ENCODE assay signal across 24 mouse cellular contexts in genomic region chr11:19433680-19434619, GRCm38 (mm10).
DNase-seq lines count a peak whose midpoint lies in the region; ATAC-seq lines count a peak whose summit lies in the region.
"Had no signal": no experiment of that assay in that cellular context is flagged by ENCODE, and none has a peak within 500 bp of the region (broad histone marks: within the 10 kb centered on the region; RNA-seq: fewer than 3 reads in every experiment).

No protein-coding gene starts in this region.

- H3K36me3 ChIP-seq in embryonic facial prominence, embryonic 11.5 days (replicated peaks; ENCODE audit: control insufficient read depth, insufficient read depth, low read depth, low read length), result no peaks in the 10 kb centered on the region
- no peaks in the 10 kb centered on the region for H3K36me3 ChIP-seq in embryonic facial prominence, embryonic 15.5 days
- H3K36me3 ChIP-seq: forebrain, embryonic 10.5 days; heart, embryonic 15.5 days; hindbrain, embryonic 10.5 days; intestine, embryonic 15.5 days had no signal

- DNase-seq in heart, adult 11 months, result peak; percentile 55
- DNase-seq in heart, postnatal 14 days, result no peak
- DNase-seq in brain, adult 2 months (ENCODE audit: low read depth, low spot score), result peak; percentile 9
- peak; percentile 91 for DNase-seq in embryonic facial prominence, embryonic 11.5 days (ENCODE audit: low spot score)
- no peak for DNase-seq in cerebellum, postnatal 14 days
- DNase-seq in thymus, postnatal 36 days, result no peak
- DNase-seq in left cerebral cortex, postnatal 25 days (ENCODE audit: low spot score in 2 of 2), result no peak
- DNase-seq: adrenal gland, postnatal 14 days; cerebellum, adult 18-20 months; cerebellum, postnatal 10 days; gastrocnemius, postnatal 10 days; heart, adult 2 months had no signal

- intact Hi-C loops in heart, postnatal 14 days (cut with DNase I), result no loop called here
- intact Hi-C loops in left cerebral cortex, postnatal 25 days (cut with DNase I), result no loop called here

- H3K4me1 ChIP-seq in embryonic facial prominence, embryonic 11.5 days (ENCODE audit: control insufficient read depth, insufficient read depth, low read length), result no peaks in the 10 kb centered on the region
- H3K4me1 ChIP-seq in embryonic facial prominence, embryonic 15.5 days, result peaks cover 12% of the 10 kb centered on the region
- H3K4me1 ChIP-seq: forebrain, embryonic 10.5 days; heart, embryonic 15.5 days; hindbrain, embryonic 10.5 days; intestine, embryonic 15.5 days had no signal

- no peak overlapping the region for H3K9ac ChIP-seq in embryonic facial prominence, embryonic 11.5 days (replicated peaks; ENCODE audit: low read length)
- no peak overlapping the region for H3K9ac ChIP-seq in embryonic facial prominence, embryonic 15.5 days
- H3K9ac ChIP-seq: heart, embryonic 15.5 days; hindbrain, embryonic 14.5 days; intestine, embryonic 15.5 days had no signal

- ATAC-seq in embryonic facial prominence, embryonic 11.5 days (replicated peaks; ENCODE audit: insufficient number of reproducible peaks, low FRiP score, low TSS enrichment, low read depth), result peak; percentile 77
- ATAC-seq in embryonic facial prominence, embryonic 15.5 days (ENCODE audit: insufficient number of reproducible peaks, low FRiP score, low TSS enrichment, low read depth), result peak; percentile 57; the same call in 1 of the 2 replicates
- ATAC-seq: activated CD4-positive, CD25-positive, alpha-beta regulatory T cell, adult 4 months; forebrain, embryonic 16.5 days; intestine, embryonic 15.5 days; Patski had no signal

- no peak overlapping the region for H3K4me3 ChIP-seq in embryonic facial prominence, embryonic 11.5 days (ENCODE audit: low read depth, low read length)
- no peak overlapping the region for H3K4me3 ChIP-seq in embryonic facial prominence, embryonic 15.5 days (replicated peaks)
- H3K4me3 ChIP-seq: erythroblast, embryonic 14.5 days; forebrain, embryonic 10.5 days; heart, adult 2 months; heart, embryonic 15.5 days; hindbrain, embryonic 10.5 days; intestine, embryonic 15.5 days had no signal

- 42% methylated on average over 13 of the region's 13 CpGs for WGBS in embryonic facial prominence, embryonic 11.5 days
- WGBS in embryonic facial prominence, embryonic 15.5 days, result 31% methylated on average over 13 of the region's 13 CpGs

- H3K9me3 ChIP-seq in embryonic facial prominence, embryonic 11.5 days (replicated peaks; ENCODE audit: control insufficient read depth, low read length), result no peaks in the 10 kb centered on the region
- H3K9me3 ChIP-seq in embryonic facial prominence, embryonic 15.5 days (replicated peaks), result no peaks in the 10 kb centered on the region
- H3K9me3 ChIP-seq: heart, embryonic 15.5 days; hindbrain, embryonic 10.5 days; intestine, embryonic 15.5 days had no signal

- no peaks in the 10 kb centered on the region for H3K27me3 ChIP-seq in embryonic facial prominence, embryonic 11.5 days (ENCODE audit: control insufficient read depth, insufficient read depth, low read length)
- H3K27me3 ChIP-seq in embryonic facial prominence, embryonic 15.5 days, result no peaks in the 10 kb centered on the region
- H3K27me3 ChIP-seq: CH12.LX; heart, embryonic 15.5 days; intestine, embryonic 15.5 days; Patski had no signal

- H3K4me2 ChIP-seq in embryonic facial prominence, embryonic 11.5 days (ENCODE audit: low read depth, low read length), result no peak overlapping the region
- H3K4me2 ChIP-seq in embryonic facial prominence, embryonic 15.5 days (replicated peaks), result no peak overlapping the region
- H3K4me2 ChIP-seq: heart, embryonic 11.5 days; heart, embryonic 15.5 days; hindbrain, embryonic 14.5 days; intestine, embryonic 15.5 days had no signal

- peak overlapping the region; percentile 44; the same call in 1 of the 2 replicates for H3K27ac ChIP-seq in embryonic facial prominence, embryonic 11.5 days (replicated peaks; ENCODE audit: low read depth, low read length)
- H3K27ac ChIP-seq in embryonic facial prominence, embryonic 15.5 days (replicated peaks), result peak overlapping the region; percentile 67
- H3K27ac ChIP-seq: forebrain, embryonic 10.5 days; heart, adult 2 months; heart, embryonic 15.5 days; hindbrain, embryonic 10.5 days; hindbrain, embryonic 14.5 days; intestine, embryonic 15.5 days had no signal

Comparison
In these comparisons a context has a peak if more than half of its experiments do, and no peak if none do; other contexts are left out.
1. DNase-seq: peak in heart, adult 11 months (single experiment), brain, adult 2 months (single experiment) and embryonic facial prominence, embryonic 11.5 days (single experiment); none in heart, postnatal 14 days (0 of 2), cerebellum, postnatal 14 days (0 of 2), thymus, postnatal 36 days (0 of 2) and left cerebral cortex, postnatal 25 days (0 of 2).